Mouse (Mus musculus): ENCODE measurements at regions not wholly inside any gene's neighbourhood (a gene's known extent, or its start where the extent isn't known, plus 50 kb on each side); places are given as distances from the start of the nearest gene placed in this dataset.

DNA sequence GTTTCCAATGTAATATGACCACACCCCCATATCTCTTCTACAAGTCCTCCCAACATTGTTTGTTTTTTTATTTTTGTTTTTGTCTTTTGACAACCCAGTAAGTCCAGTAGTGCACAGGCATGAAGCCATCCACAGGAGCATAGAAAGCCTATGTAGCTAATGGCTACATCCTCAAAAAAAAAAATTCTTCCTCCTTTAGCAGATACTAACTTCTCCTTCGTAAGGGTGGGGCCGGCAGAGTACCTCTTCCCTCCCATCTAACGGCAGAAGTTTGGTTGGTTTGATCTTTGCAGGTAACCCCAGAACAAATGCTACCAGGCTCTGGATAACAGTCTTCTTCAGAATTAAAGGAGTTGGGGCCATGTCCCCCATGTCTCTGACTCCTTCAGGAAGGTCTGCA is 158.9 kb downstream of the Ly86 start:
- DNase-seq: no peak

GRCm38 (mm10) chr13:37504373-37504772 is 159.4 kb downstream of the Ly86 start:
- DNase-seq: no peak

DNA sequence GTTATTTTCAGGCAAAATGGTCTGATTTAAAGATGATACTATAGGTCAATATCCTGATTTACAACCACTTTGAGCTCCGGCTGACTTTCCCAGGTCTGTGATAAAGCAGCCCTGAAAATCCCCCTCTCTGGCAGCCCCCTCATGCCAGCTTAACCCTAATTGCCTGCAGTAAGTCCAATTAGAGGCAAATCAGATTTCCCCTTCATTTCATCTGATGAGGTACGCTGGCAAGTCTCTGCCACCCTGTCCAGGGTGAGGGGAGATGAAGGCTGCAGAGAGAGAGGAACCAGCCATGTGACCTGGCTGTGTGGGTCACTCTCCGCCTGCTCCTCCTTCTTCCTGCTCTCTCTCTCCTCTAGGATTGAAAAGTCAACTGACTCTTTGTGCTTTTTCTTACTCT is 160.6 kb downstream of the Ly86 start:
- no peak for DNase-seq

DNA sequence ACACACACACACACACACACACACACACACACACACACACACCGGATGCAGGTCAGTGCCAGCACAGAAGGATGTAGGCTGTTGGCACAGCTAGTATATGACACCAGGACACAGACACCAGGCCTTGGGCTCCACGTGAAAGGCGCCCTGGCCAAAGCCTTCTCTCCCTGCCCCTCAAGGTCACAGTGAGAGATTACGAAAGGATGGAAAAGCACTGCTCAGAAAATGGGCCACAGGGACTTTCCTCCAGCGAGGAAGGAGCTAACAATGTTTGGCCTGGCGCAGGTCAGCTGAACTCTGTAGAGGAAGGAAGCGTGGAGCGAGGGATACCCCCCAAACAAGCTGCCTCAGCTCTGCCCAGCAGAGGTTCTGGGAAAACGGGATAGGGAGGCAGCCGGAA is 161.0 kb downstream of the Ly86 start:
- no peak for DNase-seq

DNA sequence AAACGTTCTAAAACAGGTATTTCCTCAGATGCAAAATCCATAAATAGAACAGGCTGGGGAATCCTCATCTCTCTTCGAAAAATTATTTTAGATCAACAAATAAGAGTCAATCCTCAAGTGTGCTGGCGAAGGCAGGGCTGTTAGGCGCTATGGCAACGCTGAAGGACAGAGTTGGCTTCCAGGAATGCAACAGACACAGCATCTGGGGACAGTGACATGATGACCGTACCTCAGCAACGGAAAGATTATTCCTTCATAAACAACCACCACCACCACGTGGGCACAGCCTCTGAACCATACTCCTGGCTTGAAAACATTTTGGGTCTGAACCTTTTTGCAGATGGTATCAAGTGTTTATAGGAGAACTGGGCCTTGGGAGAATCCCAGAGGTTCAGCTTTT is 161.7 kb downstream of the Ly86 start:
- DNase-seq: no peak

GRCm38 (mm10) chr13:37507146-37507545 is 162.1 kb downstream of the Ly86 start:
- peak; percentile 74 for DNase-seq

GRCm38 (mm10) chr13:37508385-37509351 is 163.7 kb downstream of the Ly86 start:
- peak; percentile 67 for DNase-seq

GRCm38 (mm10) chr13:37509352-37509851 is 164.4 kb downstream of the Ly86 start:
- peak; percentile 62 for DNase-seq

DNA sequence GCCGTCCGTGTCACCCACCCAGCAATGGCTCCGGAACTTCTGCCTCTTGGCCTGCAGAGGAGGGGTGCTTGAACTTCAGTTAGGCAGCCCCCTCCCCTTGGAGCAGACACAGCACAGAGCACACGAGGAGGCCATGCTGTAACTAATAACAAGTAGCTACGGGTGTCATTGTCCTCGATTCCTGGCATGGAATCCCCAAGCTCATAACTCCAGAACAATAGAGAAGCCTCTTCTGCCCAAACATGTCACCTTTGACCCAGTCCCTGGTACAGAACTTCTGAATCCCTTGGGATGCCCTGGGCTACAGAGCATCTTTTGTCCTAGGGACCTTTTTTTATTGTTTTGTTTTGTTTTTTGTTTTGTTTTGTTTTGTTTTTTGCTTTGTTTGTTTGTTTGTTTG is 165.5 kb downstream of the Ly86 start:
- DNase-seq: no peak

DNA sequence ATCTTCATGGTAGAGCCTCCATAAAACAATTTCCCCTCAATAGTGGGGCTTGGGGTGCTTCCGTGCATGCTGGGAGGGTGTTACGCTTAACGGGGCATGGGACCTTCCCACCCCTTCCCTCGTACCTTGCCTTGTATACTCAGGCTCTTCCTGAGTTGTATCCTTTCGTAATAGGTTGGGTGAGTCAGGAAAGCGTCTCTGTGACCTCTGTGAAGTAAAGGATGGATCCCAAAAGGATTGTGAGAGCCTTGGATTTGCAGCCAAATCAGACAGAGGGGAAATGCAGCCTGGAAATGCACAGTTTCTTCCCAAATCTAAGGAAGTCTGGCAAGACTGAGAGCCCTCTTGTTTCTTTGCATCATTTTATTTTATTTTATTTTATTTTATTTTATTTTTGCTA is 166.0 kb downstream of the Ly86 start:
- DNase-seq: no peak

- no peak for DNase-seq
These were observed 166.4 kb downstream of the Ly86 start for GRCm38 (mm10) chr13:37511406-37511805.

GRCm38 (mm10) chr13:37512781-37513180 is 167.8 kb downstream of the Ly86 start:
- DNase-seq: no peak

DNA sequence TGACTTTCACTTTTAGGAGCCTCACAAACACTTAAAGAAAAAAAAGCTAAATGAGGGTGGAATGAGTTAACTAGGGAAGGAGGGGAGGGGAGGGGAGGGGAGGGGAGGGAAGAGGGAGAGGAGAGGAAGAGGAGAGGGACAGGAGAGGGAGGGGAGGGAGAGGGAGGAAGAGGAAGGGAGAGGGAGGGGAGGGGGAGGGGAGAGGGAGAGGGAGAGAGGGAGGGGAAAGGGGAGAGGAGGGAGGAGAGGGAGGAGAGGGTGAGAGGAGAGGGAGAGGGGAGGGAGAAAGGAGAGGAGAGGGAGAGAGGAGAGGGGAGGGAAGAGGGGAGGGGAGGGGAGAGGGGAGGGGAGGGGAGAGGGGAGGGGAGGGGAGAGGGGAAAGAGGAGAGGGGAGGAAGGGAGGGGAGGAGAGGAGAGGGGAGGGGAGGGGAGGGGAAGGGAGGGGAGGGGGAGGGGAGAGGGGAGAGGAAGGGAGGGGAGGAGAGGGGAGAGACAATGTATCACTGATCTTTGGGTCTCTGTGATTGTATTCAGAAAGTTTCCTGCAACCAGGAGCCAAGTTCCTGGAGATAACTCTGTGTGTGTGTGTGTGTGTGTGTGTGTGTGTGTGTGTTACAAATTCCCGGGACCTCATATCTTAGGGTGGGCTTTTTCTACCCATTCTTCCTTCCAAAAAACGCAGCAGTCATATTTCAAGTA is 168.3 kb downstream of the Ly86 start:
- no peak for DNase-seq

GRCm38 (mm10) chr13:37513905-37514607 is 169.0 kb downstream of the Ly86 start:
- peak; percentile 64 for DNase-seq

DNA sequence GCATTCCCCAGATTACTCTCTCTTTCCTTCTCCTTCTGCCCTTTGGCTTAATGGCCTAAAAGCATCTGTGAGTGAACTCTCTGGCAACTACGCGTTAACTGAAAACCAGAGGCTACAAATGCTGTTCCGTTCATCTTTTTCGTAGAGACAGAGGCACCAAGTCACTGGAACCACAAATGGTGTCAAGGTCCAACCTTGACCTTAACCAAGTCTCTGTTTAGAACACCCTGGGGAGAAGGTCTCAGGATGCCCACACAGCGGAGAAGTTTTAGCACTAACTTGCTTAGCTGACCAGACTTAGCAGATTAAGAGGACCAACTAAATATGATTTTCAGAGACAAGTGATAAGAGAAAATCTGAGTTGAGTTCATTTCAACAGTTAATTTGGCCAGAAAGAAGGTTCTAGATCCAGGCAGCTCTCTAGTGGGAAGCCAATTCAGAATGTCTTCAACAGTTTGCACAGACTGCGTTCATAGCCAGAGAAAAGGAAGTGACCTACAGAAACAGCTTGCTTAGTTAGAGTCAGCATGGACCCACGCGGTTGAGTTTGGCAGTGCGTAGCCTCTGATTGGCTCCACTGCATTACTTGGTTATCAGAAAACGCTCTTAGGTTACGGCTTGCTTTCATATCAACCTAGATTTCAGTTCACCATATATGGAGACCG is 169.8 kb downstream of the Ly86 start:
- no peak for DNase-seq

DNA sequence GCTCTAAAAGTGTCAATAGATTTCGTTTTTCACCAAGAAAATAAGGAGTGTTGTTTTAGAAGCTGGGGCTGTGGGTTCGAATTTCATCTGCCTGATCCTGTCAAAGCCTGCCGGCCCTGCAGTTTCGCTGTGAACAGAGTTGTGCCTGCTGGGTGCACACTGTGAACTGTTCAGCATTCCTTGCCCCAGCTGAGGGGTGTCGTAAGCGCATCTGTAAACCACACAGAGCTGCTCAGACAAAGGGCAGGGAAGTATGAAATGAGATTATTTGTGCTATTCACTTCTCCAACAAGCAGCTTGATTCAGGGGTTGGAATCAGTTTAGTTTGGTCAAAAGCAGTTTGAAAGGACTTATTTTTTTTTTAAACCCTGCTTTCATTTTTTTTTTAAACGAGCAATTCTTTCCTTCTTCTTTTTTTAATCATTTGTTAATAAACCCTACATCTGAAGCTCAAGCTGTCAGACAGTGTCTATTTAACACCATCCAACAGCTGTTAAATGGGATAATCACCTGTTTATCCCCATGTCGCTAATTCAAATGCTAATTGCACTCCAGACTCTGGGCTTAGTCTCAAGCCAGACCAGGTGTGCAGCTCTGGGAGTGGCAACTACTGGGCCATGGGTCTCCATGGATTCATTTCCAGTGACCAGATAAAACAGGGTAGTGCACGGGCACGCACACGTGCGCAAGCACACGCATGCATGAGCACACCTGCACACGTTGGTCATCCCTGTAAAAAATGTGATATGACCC is 172.2 kb downstream of the Ly86 start:
- DNase-seq: no peak

GRCm38 (mm10) chr13:37519948-37520347 is 174.9 kb downstream of the Ly86 start:
- DNase-seq: peak; percentile 60

- DNase-seq: no peak
These were observed 180.2 kb downstream of the Ly86 start for GRCm38 (mm10) chr13:37525097-37525726.

DNA sequence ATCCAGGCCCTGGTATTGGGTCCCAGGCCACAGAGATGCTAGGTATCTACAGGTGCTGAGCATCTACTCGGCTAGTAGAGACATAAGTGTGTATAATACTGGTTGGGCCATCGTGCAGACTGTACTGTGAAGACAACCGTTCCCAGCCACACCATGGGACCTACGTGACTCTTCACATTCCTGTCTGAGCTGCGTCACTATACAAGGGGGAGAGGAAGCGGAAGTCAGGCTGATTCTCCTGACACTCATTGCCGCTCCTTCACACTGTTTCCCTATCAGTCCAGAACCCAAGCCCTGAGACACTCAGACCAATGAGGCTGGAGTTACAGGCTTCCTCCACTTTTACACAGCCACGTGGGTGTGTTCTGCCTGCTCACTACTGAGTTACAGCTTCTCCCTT is 181.1 kb downstream of the Ly86 start:
- no peak for DNase-seq

- DNase-seq: no peak
These were observed 183.4 kb downstream of the Ly86 start for GRCm38 (mm10) chr13:37528380-37528779.

DNA sequence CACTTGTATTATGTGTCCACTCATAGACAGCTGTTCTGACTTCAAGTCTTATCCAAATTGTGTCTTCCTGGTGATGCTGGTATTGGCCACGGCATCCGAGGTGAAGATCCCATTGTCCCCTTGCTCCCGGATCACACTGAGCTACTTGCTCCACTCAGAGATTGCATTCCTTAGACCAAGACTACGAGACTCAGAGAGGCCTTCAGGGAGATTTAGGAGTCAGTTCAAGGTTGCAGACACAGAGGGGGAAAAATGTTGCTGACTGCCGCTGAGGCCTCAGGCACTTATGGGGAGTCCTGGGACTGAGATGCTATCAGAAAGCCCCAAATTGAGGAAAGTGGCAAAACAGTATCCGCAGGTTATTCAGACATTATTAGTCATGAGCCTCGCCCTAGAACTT is 183.9 kb downstream of the Ly86 start:
- no peak for DNase-seq

Measured in lung, postnatal 14 days (tissue).